Mouse (Mus musculus): Measurements from ENCODE around the gene Bcat2.

GRCm38 (mm10) chr7:45565446-45565845, 4.5 kb upstream of the Bcat2 start:
- TF ChIP-seq EP300 (IDR thresholded peaks at IDR 0.05; ENCODE audit: low read depth) (no peak), CTCF (IDR thresholded peaks at IDR 0.05; ENCODE audit: low read depth) (no peak)
